Mouse (Mus musculus): Measurements from ENCODE around the gene Pigyl.

DNA sequence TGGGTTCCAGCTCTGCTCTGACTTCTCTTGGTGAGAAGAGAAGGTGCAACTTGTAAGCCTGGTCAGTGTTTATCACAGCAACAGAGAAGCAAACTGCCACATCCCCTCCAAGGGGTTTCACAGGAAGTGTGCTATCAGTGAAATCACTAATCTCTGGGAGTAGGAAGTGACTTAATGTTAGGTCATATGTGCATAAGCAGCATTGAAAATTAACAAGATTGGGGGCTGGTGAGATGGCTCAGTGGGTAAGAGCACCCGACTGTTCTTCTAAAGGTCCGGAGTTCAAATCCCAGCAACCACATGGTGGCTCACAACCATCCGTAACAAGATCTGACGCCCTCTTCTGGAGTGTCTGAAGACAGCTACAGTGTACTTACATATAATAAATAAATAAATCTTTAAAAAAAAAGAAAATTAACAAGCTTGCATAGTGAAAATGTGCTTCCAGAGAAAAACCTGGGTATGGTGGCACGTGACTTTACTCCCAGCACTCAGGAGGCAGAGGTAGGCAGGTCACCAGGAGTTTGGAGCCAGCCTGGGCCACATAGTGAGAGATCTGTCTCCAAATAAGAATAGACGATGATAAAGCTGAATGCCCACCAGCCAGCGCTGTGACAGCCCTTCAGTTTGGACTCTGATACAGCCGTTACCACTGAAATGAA, 12.2 kb upstream of the Pigyl start:
- TF ChIP-seq CTCF (IDR thresholded peaks at IDR 0.05; ENCODE audit: control insufficient read depth, insufficient read depth, insufficient replicate concordance, low read depth, low read length) = no peak
- no peak for TF ChIP-seq POLR2A (IDR thresholded peaks at IDR 0.05; ENCODE audit: control insufficient read depth, low read depth, low read length)

Measured in testis, adult 2 months (tissue).